Mouse (Mus musculus): ENCODE measurements around the gene Maml3.

GRCm38 (mm10) chr3:51739835-51740112 lies 365.1 kb downstream of the Maml3 start:
- TF ChIP-seq CTCF (IDR thresholded peaks at IDR 0.05) (no peak), EP300 (IDR thresholded peaks at IDR 0.05) (no peak)

Measured in lung, postnatal 0 days (tissue).